Mouse (Mus musculus): ENCODE measurements around the gene 4930469K13Rik.

Gene 4930469K13Rik

DNA sequence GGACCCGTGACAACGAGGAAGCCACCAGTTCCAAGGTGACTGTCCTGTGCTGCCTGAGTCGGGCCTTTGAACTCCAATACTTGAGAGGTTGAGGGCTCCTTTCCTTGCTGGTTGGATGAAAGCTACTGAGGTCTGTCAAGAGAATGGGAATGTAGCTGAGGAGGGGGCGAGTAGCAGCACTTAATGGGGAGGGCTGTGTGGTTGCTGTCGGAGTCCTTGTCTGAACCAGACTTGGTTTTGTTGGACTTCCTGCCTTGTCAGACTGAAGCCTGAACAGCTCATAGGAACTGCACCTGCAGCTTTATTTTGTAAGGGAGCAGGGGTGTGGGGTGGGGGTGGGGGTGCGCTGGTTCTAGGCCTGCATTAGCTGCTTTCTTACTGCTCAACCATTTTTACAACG lies 19.8 kb downstream of the 4930469K13Rik start:
- DNase-seq (ENCODE audit: low spot score) = no peak

DNA sequence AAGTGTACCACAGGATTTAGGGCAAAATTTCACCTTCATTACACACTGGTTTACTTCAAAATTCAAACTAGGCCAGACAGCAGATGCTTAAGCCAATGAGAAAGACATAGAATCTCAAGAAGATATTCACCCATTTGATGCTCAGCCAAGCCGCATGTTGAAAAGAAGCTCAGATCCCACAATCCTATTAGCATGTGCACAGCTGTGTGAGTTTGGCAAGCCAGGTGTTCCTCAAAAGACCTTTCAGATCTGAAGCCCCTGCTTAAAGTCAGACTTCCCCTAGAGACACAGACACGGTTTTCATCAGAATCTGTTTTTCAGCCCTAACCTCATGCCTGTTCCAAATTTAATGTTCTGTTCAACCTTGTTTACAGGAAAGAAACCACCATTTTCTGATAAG lies 20.5 kb downstream of the 4930469K13Rik start:
- DNase-seq (ENCODE audit: low spot score) = no peak

DNA sequence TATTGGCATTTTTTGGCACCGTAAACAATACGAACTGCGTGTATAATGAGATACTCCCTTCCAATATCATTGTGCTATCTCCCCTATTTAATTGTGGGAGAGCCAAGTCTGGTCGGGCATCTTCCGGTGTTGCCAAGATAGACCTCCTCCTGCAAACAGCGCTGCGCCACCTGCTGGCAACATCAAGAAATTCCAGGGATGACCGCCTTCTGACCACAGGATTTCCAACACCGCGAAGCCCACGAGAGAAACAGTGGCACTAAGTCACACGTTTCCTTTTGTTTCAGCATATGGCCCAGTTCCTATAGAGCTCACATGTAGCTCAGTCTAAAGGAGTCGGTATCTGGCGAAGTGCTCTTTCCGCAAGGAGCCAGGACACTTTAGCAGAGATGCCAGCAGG lies 24.6 kb downstream of the 4930469K13Rik start:
- no peak for DNase-seq (ENCODE audit: low spot score)

DNA sequence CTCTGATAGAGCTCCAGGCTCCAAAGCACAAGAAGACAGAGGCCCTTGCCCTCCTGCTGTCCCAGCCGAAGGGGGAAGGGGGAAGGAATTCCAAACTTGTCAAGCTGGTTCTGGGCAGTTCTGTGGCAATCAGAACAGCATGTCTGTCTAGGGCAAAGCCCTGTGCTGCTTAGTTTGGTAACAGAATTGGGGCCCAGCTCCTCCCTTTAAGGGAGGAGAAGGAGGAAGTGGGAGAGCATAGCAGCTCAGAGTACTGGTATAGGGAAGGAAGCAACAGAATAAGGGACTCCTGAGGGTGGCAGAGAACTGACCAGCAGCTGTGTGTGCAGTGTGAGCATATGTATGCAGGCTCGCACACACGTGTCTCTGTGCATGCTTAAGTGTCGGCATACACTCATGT lies 26.0 kb downstream of the 4930469K13Rik start:
- DNase-seq (ENCODE audit: low spot score) = no peak

DNA sequence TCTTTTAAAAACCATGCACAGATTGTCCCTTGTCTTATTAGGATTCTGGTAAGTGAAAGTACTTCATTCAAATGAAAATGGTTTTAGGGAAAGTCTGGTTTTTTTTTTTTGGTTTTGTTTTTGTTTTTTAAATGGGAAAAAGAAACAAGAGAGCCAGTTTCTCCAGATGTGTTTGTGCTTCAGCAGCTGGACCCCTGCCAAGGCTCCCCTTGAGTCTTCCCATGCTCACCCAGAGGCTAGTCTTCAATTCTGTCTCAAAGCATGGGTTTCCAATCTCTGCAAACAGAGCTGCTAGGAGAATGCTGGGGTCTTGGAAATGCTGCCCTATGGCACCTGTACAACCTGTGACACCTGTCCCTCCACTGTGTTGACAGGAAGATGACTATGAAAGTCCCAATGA lies 27.8 kb downstream of the 4930469K13Rik start:
- DNase-seq (ENCODE audit: low spot score) = no peak

DNA sequence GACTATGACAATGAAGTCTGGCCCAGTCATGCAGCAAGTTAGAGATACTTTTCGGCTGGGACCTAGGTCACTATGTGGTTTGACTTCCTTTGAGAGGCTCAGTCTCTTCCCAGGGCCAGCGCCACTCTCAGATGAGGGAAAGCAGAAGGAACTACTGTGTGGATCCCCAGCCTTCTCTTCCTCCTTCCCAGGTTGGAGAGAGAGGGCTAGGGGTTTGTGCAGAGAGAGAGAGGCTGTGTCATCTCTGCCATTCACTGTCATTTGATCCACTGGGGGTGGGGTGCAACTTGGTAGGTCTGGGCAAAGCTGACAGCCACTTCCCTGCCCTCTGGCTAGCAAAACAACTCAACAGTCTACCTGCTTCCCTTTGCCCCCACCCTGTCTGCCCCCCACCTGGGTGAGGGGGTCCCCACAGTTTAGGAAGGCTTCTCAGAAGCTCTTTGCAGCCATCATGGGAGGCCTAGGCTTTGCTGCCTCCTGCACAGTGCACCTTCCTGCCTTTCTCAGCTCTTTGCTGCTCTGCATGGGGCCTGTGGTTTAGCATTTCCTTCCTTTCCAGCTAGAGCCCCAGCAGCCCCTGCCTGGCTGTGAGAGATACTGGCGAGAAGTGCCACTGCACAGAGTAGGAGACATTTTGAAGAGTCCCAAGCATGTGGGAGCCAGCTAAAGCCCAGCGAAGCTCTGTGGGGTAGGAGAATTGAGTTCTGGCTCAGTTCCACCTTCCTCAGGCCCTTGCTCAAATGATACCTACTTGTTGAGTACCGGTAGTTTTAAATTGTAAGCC lies 34.5 kb downstream of the 4930469K13Rik start:
- DNase-seq (ENCODE audit: low spot score) = no peak

DNA sequence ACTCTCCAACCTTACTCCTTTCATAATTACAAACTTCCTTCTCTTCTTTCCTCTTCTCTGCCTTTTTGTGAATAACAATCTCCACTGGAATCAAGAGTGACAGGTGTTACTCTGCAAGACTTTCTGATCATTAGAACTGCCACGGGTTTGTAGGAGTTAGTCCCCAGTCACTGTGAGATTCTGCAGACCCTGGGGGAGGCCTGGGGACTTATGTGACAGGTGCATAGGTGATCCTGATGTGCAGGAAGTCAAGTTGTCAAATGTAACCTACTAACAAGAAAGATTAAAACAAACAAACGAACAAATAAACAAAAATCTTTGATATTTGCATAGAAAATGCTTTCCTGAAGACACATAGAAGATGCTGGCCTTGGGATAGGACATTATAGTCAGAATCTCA lies 35.1 kb downstream of the 4930469K13Rik start:
- DNase-seq (ENCODE audit: low spot score) = no peak

DNA sequence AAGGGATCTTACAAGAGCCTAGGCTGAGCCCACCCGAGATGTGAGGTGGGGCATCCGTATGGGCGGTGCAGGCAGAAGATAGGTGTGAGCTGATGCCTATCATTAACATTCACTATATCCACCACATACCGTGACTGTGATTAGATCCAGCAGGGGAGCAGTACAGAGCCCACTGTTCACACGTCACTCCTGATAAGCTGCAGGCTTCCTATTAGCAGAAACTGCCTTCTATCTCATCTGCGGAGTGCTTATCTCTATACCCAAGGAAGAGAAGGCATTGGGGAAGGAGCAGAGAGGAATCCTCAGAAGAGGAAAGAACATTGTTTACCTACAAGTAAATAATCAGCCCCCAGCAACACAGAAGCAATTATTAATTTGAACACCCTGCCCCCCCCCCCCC lies 36.6 kb downstream of the 4930469K13Rik start:
- DNase-seq (ENCODE audit: low spot score) = no peak

DNA sequence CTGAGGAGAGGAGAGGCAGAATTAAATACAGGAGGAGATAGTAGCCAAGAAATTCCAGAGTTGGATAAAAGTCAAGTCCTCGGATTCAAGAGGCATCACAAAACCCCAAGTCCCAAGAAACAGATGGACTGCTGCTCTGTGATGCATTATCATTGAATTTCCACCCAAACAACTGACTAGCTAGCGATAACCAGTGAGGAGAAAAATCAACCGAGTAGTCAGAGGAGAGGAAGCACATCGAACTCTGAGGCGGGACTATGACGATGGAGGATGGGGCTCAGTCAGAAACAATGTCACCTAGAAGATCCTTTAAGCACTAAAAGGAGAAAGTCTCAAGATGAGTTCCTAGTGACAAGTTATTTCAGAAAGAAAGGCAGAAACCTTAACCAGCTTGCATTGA lies 39.4 kb downstream of the 4930469K13Rik start:
- DNase-seq (ENCODE audit: low spot score) = no peak

DNA sequence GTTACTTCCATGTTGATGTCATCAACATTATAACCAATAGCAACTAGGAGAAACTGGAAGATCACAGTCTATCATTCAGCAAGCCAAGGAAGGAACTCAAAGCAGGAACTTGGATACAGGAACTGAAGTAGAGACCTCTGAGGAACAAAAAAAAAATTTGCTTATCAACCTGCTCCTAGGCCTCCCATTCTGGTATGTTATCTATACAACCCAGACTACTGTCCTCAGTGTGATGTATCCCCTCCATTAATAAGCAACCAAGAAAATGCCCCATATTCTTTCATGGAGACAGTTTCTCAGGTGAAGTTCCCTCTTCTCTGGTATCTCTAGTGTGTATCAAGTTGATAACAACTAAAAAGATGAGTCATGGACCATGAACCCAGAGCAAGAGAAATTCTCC lies 40.0 kb downstream of the 4930469K13Rik start:
- DNase-seq (ENCODE audit: low spot score) = no peak

DNA sequence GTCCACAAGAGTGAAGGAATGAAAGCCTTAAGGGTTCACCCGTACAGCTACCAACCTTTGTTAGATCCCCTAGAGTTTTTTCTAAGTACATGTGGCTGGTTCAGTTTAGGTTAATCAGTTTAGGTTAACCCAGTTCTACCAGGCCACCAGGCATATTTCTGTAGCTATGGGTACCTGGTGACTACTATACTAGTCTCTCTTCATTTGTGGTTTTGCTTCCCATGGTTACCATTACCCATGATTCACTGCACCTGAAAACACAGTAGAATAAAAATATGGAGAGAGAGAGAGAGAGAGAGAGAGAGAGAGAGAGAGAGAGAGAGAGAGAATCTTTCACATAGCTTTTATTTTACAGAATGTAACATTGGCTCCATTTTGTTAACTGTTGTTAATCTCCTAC lies 41.6 kb downstream of the 4930469K13Rik start:
- DNase-seq (ENCODE audit: low spot score) = no peak

DNA sequence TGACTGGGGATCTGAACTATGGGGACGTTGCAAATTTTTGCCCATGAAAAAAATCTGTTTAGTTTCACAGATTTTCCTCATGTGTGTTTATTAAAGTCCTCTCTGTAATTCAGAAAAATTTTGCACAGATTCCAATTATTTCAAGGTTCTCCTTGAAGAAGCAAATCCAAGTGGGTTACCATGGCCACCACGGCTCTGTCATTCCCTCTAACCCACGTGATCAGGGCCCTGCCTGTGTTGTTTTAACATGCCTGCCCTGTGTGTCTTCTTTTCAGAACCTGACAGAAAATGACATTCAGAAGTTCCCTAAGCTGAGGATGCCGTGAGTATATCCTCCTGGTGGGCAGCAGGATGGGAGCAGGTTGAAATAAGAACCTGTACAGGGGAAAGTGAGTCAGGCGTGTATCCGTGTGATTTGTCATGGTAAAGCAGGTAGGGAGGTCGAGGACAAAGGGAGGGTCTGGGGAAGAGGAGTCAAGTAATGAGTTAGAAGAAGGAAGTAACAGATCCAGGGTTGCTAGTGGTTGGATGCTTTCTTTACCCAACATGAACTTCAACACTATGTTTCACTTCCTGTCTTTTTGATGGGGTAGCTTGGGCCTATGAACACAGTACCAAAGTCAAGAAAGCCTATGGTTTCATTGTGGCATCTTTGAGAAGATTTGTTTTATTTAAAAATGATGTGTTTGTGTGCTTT lies 44.2 kb downstream of the 4930469K13Rik start:
- DNase-seq (ENCODE audit: low spot score) = no peak

DNA sequence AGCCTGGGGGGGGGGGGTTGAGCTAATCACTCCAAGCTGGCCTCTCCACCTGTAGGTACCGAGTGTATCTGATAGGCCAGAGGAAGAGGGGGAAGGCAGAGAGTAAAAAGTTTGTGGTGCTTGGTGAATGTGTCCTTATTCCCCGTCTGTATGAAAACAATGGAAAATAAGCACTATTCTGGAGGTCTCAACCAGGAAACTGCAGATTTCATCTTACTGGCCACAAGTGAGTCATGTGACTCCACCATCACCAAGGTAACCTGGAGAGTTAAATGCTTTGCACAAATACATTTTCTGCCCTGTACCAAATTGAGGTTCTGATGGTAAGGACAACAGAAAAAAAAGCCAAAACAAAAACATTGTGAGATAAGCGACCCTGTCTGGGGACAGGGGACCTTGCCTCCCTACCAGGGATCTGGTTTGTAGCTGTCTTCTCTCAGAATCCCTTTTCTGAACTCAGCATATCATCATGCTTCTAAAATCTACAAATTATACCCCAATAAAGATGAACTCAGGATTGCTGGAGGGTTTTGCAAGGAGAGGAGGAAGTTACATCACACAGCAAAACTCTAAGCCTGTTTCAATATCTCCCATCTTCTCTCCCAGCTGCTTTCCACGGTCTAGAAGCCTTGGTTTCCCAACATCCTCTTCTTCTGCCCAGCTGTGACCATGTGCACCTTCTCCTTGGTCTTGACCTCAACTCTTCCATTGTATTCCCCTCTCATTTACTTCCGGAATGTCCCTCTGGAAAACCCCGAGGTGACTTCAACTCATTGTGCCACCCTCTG lies 45.1 kb downstream of the 4930469K13Rik start:
- DNase-seq (ENCODE audit: low spot score) = no peak

DNA sequence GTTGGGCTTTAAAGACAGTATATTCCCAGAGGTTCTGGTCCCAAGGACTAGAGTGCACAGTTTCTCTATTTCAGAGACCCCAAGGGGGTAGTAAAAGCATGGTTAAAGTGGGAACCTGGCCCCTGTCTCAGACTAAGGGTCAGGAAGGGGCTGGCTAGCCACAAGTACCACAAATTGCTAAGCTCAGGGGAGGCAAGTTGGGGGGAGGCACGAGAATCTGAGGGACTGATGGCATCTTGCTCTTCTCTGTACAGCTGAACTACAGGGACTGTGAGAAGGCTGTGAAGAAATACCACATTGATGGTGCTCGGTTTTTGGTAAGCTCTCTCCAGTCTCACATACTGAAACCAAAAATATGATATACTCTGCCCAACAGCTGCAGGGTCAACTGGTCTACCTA lies 47.7 kb downstream of the 4930469K13Rik start:
- no peak for DNase-seq (ENCODE audit: low spot score)

DNA sequence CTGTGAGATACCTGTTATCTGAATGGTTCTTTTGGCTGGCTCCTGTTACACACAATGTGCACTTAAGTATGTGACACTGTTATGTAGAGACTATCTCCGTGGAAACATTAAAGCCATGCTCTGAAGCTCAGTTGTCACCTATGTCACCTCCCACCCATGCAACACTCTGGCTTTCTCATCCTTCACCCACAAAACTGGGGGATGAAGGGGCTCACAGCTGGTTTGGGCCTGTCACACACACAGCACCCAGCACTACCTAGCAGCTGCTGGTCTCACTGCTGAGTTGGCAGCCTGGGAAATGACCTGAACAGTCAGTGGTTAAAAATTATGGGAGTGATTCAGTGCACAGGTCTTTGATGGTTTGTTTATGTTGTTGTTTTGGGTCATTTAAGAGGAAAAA lies 48.3 kb downstream of the 4930469K13Rik start:
- no peak for DNase-seq (ENCODE audit: low spot score)

DNA sequence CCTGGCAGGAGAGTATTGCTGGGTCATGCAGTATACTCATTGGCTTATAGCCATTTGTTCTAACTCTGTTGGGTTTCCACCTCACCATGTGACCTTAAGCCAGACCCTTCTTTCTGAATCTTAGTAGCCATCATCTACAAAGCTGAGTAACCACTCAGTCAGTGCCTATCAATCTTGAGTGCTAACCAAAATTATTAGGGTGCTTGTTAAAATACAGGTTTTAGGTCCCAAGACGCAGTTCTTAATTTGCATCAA lies 49.3 kb downstream of the 4930469K13Rik start:
- no peak for DNase-seq (ENCODE audit: low spot score)

DNA sequence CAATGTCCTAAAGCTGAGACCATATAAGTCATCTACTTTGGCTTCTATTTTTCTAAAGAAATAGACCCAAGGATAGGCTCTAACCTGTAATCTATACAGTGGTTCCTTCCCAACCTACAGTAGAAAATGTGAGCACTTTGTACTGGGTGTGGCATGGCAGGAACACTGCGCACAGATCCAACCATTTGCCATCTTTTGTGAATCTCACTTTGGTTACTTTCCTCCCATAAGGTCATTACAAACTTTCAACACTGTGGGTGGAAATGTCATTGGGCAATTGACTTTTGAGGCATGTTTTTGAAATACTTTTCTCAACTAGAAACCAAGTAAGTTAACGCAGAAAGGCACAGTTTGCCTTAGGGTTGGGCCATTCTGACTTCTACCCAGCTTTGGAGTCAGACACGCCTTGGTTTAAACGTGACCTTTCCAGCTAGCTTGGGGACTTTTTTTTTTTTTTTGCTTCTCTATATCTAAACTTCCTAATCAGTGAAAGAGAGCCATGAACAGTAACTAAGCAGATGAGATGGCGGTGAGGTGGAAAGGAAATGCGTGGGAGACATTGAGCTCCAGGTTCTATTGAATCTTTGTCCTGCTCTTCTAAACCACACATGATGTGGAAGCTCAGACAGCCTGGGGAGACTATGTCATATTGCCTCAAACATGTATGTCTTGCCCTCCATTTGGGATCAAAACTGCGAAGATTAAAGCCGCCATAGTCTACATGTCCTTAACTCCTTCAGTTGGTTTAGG lies 49.8 kb downstream of the 4930469K13Rik start:
- DNase-seq (ENCODE audit: low spot score) = no peak

DNA sequence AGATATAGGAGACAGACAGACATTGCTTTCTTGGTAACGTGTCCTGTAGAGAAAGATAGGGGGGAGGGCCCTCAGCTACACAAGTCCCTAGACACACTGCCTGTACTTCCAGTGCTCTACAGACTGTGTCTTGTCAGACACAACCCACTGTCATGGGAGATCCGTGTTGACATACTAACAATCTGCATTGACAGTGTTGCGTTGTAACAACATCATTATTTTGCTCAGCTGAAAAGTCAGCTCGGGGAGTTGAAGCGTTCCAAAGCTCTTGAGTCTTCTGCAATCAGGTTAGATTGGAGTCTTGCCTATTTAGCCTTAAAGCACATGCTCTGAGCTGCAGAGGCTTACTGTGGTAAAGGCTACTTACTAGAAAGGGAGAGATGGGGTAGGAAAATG lies 50.8 kb downstream of the 4930469K13Rik start:
- no peak for DNase-seq (ENCODE audit: low spot score)

DNA sequence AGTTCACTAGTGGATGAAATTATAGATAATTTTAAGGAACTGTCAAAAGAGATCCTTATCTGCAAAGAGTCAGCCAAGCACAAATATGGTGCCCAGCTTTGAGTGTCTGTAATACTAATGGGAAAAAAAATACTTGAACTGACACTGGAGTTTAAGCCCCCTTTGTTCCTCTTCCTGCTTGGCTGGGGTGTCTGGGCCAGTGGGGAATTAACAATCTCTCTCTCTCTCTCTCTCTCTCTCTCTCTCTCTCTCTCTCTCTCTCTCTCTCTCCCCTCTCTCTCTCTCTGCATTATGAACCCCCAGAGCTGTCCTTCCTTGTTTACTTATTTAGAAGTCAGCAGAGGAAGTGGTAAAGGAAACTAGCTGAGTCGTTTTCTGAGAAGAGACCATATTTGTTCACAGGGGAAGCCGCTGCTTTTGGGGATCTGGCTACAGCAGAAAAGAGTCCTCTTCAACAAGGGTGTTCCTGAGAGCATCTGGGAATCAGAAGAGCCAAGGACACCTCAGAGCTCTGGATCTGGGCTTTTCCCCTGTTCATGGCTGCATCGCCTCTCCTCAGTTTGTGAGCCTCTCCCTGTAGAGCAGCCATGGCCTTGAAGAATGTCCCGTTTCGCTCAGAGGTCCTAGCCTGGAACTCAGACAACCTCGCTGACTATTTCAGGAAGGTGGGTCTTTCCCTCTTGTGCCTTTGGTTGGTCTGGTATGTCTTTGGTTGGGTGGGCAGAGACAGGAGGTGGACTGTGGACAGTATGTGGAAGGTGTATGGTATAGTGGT lies 51.4 kb downstream of the 4930469K13Rik start, which contains the start of gene Lcp2:
TSS of gene Lcp2 (plus strand) at position 154 of the 775 bp plus-strand sequence.
- no peak for DNase-seq (ENCODE audit: low spot score)

DNA sequence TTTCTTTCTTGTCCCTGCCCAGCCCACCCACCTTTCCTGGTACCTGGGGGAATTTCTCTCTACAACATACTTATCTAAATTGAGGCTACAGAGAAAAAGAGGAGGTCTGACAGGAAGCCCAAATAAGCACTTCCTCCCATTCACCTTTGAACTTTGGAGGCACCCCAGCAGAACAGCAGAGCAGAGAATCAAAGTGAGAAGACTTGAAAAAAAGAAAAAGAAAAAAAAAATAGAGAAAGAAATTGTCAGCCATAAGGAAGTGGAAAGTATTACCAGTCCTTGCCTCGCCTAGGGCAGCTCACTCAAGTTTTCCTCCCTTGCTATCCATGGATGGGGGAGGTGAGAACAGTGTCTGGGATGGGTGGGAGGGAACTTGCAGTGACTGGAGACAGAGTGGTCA lies 55.5 kb downstream of the 4930469K13Rik start:
- DNase-seq (ENCODE audit: low spot score) = no peak

DNA sequence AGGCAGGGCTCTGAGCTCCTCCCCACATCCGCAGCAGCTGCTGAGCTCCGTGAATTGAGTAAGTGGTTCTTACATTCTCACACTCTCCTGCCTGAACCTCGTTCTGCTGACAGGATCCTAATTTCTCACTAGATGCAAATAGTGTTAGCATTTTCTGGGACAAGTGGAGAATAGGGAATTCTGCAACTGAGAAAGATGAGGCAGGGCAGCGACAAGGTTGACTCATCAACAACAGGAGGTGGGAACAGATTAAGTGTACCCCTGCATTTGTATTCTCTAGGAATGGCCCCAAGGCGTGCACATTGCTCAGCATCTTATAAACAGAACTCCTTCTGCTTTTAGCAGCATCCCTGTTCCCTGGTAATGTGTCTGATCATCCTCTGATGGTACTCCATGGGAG lies 58.3 kb downstream of the 4930469K13Rik start:
- no peak for DNase-seq (ENCODE audit: low spot score)

Data from adipocyte (in vitro differentiated cells).